Mouse (Mus musculus) left cerebral cortex, postnatal 14 days (tissue): Measurements from ENCODE around the gene 1110051M20Rik. TPM values are rescaled to one million over a fixed set of nuclear protein-coding genes. Genes with fewer than 3 reads are reported as not detected.
"Not testable (repeated sequence)": the region's sequence is repeated elsewhere in the genome, so short reads cannot be mapped to it uniquely, and the experiment has no call there.

Experiments used
- DNase-seq, 2 experiments: peaks; one replicate each; pipeline ENCODE4 v3.0.0; 2021 to 2022; ENCODE audit warnings: low spot score in 2 of 2, mixed read lengths in 1 of 2
- intact Hi-C: fragments of 180-260 bp; cut with DNase I; formaldehyde crosslinking; loops from one replicate; pipeline ENCODE4 v1.15.1; 2025
- long read RNA-seq, 2 experiments: library from polyadenylated mRNA; stranded (forward); transcript quantifications; one replicate each; pipeline ENCODE4 v2.0.0; 2021
- total RNA-seq, 2 experiments: library from RNA; stranded (reverse); gene quantifications; 2 replicates each; pipeline ENCODE4 v1.2.3; 2021

The 1110051M20Rik gene
- 10 to 100 TPM; 84.7 to 89.4 TPM for total RNA-seq
- long read RNA-seq, experiment 1, transcript 1110051M20Rik-203 (9 exons, 1,977 nt) = major isoform, 99 of 129 reads
- long read RNA-seq, experiment 1, partial matches to known transcripts = 18 of 129 reads
- long read RNA-seq, experiment 1, other reads (novel, unspliced or antisense) = 7 of 129 reads
- long read RNA-seq, experiment 2, transcript 1110051M20Rik-203 (9 exons, 1,977 nt) = major isoform, 75 of 107 reads
- long read RNA-seq, experiment 2, partial matches to known transcripts = 17 of 107 reads
- long read RNA-seq, experiment 2, other reads (novel, unspliced or antisense) = 10 of 107 reads

DNA sequence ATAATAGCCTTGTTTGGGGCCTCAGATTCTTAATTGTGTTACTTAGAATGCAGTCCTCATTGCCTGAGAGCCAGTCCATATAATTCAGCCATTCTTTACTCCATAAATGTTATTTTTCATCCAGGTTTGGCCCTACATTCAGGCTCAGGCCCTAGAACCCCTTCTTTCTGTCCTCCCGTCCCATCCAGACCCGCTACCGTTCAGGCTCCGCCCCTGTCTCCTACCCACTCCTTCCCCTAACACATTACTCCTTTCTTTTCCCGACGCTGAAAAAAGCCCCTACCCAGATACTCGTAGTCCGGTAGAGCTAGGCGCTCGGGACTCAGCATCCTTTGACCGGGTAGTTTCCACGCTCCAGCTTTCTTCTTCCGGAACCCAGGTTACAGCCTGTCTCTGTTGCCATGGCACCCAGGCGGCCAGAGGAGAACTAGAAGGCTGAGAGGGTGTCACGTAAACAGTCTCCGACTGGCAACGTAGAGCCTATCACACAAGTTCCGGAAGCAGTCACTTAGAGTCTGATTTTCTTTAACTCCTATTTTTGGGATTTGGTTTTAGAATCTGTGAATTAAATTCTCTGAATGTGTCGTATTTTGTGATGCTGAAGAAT is at the start of gene 1110051M20Rik:
TSS of gene 1110051M20Rik (minus strand) at position 419 of the 607 bp plus-strand sequence.
- intact Hi-C loops = no loop called here
- peak; percentile 91 to 94 for DNase-seq

DNA sequence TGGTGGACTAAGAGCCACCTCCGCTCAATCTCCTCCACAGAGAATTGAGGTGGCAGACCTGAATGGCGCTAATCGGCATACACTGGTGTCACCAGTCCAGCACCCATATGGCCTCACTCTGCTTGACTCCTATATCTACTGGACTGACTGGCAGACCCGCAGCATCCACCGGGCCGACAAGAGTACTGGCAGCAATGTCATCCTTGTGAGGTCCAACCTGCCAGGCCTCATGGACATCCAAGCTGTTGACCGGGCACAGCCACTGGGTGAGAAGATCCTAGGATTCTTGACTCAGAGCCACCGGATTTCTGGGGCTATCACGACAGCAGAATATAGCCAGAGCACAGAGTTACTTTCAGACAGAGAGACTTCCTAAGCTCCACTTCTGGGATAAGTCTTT is 49.5 kb upstream of the 1110051M20Rik start:
- intact Hi-C loops = no loop called here

DNA sequence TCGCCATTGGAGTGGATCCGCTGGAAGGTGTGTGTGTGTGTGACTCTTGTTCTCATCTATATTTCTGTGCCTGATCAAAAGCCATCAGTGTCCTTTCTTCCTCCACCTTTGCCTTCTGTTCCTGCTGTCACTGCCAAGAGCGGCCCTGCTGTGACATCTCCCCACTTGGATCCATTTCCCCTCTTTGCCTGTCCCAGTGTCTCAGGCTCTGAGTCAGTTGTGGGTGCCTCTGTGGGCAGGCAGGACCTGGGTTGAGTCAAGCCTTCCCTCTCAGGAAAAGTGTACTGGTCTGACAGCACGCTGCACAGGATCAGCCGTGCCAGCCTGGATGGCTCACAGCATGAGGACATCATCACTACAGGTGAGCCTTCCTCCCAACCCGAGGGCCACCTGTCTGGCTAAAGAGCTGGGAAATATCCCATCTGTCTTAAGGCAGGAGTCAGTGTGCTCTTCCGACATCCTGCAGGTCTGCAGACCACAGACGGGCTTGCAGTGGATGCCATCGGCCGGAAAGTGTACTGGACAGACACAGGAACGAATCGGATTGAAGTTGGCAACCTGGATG is 47.6 kb upstream of the 1110051M20Rik start:
- intact Hi-C loops = no loop called here
- DNase-seq = no peak

More for the DNA sequence above, 49.5 kb upstream of the 1110051M20Rik start:
- no peak for DNase-seq

DNA sequence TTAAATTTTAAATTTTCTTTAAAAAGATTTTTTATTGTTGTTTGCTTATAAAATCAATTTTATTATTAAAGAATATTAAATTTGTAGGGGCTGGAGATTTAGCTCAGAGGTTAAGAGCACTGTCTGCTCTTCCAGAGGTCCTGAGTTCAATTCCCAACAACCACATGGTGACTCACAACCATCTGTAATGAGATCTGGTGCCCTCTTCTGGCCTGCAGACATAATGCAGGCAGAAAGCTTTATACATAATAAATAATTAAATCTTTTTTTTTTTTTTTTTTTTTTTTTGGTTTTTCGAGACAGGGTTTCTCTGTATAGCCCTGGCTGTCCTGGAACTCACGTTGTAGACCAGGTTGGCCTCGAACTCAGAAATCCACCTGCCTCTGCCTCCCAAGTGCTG is 42.8 kb upstream of the 1110051M20Rik start:
- intact Hi-C loops = not testable (repeated sequence)
- DNase-seq = peak; percentile 47 to 57

DNA sequence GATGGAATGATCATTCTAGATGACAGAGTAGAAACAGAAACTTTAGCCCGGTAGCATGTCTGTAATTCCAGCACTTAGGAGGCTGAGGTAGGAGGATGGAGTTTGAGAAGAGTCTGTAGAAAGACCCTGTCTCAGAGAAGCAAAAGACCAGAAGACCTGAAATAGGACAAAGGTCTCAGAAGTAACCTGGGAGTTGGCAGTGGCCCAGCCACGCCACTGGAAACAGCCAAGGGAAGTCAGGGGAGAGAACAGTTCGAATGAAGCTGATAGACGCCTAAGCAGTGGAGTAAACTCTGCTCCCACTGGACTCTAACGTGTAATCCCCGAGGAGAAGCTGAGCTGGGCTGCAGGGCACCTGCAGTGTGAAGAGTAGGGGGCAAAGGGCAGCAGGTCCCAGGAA is 40.8 kb upstream of the 1110051M20Rik start:
- intact Hi-C loops = no loop called here

DNA sequence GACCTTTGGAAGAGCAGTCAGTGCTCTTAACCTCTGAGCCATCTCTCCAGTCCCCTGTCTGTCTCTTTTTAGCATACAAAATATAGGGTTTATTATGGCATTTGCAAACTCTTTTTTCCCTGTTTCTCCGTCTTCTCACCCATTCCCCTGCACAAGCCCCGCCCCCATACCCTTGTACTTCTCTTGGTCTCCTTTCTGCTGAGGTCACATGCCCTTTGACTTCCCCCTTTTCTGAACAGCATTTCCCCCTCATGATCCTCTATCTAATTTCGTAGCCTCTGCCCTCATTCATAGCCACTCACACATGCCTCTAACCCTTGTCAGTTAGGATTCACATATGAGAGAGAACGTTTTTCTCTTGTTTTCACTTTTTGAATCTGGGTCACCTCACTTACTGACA is 40.2 kb upstream of the 1110051M20Rik start:
- no peak for DNase-seq
- intact Hi-C loops = no loop called here

More for the DNA sequence above, 40.8 kb upstream of the 1110051M20Rik start:
- no peak for DNase-seq

DNA sequence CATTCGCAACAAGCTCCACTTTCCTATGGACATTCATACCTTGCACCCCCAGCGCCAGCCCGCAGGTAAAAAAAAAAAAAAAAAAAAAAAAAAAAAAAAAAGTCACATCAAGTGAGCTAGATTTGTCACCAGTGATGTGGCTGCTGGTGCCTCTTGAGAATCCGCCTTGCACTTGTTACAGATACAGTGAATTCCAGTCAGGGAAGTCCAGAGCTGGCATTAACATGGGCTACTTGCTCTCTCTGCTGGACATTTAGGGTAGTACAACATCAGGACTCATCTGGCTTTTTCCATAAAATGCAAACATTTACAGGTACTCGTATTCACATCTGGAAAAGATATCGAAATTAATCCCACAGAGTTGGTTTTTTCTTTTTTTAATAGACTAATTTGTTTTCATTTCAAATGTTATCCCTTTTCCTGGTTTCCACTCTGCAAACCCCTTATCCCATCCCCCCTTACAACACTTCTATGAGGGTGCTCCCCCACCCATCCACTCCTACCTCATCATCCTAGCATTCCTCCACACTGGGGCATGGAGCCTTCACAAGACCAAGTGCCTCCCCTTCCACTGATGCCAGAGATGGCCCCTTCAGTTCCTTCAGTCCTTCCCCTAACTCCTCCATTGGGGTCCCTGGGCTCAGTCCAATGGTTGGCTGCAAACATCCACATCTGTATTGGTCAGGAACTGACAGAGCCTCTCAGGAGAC is 36.5 kb upstream of the 1110051M20Rik start:
- peak; percentile 82 to 90 for DNase-seq
- intact Hi-C loops = loop anchor here (2.0 kb wide), 1 partner anchor 194 kb away; no protein-coding TSS in a partner anchor

DNA sequence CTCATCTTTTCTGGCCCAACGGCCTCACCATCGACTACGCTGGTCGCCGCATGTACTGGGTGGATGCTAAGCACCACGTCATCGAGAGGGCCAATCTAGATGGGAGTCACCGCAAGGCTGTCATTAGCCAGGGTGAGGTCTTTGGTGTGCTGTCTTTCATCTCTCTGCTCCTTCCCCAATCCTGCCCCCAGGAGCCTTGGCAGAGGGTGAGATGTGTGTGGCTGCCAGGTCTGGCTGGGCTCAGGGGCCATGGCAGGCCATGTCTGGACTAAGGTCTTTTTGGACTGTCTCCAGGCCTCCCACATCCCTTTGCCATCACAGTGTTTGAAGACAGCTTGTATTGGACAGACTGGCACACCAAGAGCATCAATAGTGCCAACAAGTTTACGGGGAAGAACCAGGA is 35.9 kb upstream of the 1110051M20Rik start:
- intact Hi-C loops = loop anchor here (2.0 kb wide), 1 partner anchor 194 kb away; no protein-coding TSS in a partner anchor
- no peak for DNase-seq

DNA sequence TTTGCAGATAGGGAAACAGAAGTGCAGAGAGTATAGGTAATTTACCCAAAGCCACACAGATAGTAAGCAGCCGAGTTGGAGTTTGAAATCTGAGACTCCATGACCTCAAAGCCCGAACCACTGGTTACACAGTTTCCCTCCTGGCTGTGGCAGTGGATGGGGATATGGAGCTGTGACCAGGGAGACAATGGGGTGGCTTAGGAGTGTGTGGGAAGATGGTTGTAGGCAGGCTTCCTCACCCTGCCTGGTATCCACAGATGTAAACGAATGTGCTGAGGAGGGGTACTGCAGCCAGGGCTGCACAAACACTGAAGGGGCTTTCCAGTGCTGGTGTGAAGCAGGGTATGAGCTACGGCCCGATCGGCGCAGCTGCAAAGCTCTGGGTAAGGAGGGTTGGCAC is 32.3 kb upstream of the 1110051M20Rik start:
- intact Hi-C loops = no loop called here

DNA sequence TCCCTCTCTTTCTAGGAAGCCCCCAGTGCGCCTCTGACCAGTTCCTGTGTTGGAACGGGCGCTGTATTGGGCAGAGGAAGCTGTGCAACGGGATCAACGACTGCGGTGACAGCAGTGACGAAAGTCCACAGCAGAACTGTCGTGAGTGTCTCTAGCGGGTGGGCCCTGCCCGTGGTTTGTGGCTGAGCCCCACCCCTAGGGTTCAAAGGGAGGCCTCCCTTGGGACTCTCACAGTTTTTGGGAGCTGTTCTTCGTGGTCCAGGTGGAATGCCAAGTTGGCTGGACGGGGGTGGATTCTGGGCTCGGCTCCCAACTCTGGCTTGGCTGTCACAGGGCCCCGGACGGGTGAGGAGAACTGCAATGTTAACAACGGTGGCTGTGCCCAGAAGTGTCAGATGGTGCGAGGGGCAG is 31.8 kb upstream of the 1110051M20Rik start:
- DNase-seq = peak in 1 of 2 experiments; percentile 39
- intact Hi-C loops = no loop called here

More for the DNA sequence above, 32.3 kb upstream of the 1110051M20Rik start:
- no peak for DNase-seq

DNA sequence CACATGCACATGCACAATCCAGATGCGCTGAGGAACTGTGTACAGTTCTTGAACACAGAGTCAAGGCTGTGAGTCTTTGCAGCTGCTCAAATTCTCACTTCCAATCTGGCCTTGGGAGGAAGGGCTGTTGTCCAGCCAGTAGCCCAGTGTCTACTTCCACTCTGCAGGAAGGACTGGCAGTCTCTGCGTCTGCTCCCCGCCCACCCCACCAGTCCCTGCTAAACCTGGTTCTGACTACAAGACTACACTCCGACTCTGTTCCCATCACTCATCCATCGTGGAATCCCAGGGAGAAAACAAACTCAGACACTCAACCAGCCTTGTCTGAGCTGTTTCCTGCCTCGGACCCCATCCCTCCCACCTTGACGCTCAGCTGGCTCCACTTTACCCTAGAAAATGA is 31.3 kb upstream of the 1110051M20Rik start:
- DNase-seq = no peak
- intact Hi-C loops = no loop called here

DNA sequence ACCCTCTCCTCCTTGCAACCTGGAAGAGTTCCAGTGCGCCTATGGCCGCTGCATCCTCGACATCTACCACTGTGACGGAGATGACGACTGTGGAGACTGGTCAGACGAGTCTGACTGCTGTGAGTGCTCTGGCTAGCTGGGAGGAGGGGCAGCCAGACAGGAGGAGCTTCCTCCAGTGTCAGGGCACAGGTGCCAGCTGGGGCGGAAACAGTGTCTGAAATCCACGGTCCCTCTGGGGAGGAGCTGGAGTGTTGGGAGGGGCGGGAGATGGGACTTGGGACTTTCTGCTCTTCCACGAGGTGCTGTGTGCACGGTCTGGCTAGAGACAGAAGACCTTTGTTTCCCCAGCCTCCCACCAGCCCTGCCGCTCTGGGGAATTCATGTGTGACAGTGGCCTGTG is 29.9 kb upstream of the 1110051M20Rik start:
- intact Hi-C loops = no loop called here
- no peak for DNase-seq

DNA sequence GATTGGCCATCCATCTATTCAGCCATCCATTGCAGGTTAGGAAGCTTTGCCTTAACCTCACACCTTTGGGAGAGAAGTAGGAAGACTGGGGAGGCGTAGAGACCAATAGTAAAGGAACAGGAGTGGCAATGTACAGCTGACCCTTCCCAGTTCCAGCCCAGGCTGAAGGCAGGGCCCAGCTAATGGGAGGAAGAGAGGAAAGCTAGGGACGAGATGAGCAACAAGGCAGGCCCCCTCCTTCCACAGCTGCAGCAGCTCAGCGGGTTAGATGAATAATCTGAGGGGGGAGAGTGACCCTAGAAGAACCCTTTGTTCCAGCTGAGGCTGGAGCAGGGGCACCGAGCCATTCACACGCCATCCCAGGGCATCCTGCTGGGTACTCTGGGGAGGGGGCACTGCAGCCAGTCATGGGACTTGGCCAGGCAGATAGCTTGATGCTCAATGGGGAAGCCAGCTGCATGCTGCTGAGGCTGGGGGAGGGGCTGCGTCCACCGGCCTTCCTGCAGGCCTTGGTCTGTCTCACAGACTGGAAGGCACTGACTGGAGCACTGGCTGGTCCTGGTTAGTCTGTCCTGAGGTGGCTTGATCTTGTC is 25.6 kb upstream of the 1110051M20Rik start:
- peak; percentile 58 to 67 for DNase-seq
- intact Hi-C loops = no loop called here

DNA sequence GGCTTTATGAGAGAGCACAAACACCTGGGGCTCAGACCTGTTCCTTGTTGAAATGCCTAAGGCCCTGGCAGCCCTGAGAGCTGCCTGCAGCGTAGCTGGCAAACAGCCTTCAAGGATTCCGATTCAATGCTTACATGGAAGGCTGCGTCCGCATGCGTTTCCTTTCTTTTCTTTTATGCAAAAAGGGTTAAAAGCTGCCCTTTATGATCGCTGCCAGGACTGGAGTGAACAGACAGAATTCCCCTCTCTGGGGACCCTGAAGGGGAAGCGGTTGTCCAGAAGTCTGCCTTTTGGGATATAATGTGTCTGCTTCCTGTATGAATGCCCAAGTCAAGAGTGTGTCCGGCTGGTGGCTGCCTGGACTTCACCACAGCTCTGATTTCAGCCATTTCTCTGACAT is 23.1 kb upstream of the 1110051M20Rik start:
- intact Hi-C loops = no loop called here

DNA sequence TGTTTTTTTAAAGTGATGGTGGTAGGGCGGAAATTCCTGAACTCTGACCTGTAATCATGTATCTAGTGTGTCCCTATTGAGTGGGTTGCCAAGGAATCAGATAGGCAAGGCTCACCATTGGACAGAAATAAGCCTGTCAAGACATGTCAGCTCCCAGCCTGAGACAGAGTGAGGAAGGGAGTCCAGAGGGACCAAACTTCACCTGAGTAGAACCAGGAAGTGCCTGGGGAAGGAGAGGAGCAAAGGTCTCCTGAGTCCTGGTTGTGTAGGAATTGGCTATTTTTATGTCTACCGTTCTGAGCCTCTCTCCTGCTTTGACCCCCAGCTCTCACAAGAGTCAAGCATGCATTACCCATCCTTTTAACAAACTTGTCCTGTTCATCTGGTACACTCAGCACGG is 21.4 kb upstream of the 1110051M20Rik start:
- intact Hi-C loops = no loop called here

More for the DNA sequence above, 23.1 kb upstream of the 1110051M20Rik start:
- no peak for DNase-seq

DNA sequence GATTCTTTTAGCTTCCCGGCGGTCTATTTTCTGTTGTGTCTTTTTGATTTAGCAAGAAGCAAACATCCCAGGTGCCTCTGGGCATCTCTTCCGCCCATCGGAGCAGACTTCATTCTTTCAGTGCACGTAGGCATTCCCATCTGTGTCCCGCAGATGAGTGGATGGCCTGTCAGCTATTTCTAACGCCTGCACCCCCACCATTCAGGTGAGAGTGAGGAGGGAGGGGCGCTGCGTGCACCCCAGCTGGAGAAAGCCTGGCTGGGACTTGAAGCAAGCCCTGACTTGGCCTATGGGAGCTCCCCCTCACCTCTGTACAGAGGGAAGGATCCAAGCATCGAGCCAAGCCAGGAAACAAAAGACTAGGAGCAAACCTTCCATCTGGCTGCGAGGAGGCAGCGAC is 18.2 kb upstream of the 1110051M20Rik start:
- intact Hi-C loops = no loop called here
- no peak for DNase-seq

More for the DNA sequence above, 21.4 kb upstream of the 1110051M20Rik start:
- DNase-seq = no peak

DNA sequence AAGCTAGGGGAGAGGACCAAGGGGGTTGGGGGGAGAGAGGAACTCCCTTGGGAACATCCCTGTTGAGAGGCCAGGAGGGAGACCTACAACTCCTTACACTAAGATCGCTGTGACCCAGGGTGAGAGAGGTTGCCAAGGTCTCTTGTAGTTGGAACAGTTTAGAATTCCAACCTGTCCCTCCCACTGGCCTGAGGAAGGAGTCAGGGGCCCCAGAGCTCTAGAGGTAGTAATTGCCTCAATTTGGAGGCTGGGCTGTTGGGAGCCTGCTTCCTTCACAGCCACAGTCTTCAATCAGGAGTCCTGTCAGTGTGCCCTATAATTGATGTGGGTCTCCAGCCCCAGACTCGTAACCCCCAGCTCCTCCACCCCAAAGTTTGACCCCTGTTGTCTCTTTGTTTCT is 17.7 kb upstream of the 1110051M20Rik start:
- no peak for DNase-seq
- intact Hi-C loops = no loop called here

DNA sequence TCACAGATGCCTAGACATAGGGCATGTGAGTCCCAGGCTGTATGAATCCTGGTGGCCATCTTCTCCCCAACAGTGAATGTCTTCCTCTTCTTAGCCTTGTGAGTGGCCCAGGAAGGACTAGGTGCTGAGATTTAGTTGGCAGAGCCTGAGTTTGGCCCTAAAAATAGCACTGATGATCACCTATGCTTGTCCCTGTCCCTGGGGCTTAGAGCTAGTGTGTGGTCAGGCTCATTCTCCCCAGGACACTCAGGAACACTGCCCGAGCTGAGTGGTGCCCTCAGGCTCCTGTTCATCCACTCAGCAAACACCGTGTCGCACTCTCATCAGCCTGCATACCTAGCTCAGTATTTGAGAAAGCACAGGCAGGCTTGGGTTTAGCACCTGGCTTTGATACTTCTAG is 16.8 kb upstream of the 1110051M20Rik start:
- no peak for DNase-seq
- intact Hi-C loops = no loop called here

DNA sequence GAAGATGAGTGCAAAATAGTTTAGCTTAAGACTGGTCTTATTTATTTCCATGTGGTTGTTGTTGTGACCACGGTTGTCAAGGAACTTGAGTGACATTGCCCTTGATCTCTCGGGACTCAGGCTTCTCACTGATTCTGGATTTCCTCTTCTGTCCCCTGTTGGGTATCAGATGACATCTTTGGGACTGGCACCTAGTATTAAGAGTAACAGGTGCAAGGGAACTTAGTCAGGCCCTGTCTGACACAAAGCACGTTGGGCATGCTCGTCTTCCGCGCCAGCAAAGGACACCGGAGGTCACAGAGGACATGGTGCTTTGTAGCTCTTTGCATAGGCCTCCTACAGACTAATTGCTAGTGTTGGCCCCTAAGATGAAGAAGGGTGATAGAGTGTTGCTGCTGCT is 16.3 kb upstream of the 1110051M20Rik start:
- intact Hi-C loops = no loop called here

DNA sequence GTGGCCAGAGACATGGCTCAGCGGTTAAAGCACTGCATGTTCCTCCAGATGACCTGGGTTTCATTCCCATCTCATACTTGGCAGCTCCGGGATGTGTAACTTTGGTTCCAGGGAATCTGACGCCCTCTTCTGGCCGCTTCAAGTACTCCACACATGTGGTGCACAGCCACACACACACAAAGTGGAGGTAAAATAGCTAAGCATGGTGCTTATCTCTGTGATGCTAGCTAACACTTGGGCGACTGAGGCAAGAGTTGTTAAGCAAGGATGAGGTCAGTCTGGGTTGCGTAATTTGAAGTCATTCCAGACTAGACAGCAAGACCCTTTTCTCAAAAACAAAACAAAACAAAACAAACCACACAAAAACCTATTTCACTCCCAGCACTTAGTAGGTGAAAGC is 15.6 kb upstream of the 1110051M20Rik start:
- intact Hi-C loops = no loop called here
- DNase-seq = no peak

More for the DNA sequence above, 16.3 kb upstream of the 1110051M20Rik start:
- DNase-seq = no peak
